Mouse (Mus musculus) brain, adult 2 months (tissue): ENCODE results near the gene Nmrk2.

Source experiments
- DNase-seq: peaks from one replicate; pipeline ENCODE4 v3.0.0; 2011; ENCODE audit warnings: low read depth, low spot score

Gene Nmrk2

DNA sequence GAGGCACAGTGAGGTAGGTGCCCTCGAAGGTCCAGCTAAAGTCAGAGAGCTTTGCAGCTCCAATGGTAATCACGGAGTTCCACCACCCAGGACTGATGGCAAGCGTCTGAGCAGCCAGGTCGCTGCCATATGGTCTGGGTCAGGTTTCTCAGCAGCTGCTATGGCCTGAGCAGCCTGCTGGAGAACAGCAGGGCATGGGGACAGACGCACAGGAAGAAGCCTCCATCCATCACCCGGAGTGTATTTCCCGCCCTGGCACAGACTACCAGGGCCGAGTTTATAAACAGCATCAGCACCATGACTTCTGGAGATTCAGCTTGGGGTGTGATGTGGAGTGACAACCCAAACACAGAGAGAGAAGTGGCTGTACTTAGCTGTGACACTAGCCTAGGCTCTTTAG, 36.7 kb downstream of the Nmrk2 start:
- DNase-seq: peak; percentile 88

DNA sequence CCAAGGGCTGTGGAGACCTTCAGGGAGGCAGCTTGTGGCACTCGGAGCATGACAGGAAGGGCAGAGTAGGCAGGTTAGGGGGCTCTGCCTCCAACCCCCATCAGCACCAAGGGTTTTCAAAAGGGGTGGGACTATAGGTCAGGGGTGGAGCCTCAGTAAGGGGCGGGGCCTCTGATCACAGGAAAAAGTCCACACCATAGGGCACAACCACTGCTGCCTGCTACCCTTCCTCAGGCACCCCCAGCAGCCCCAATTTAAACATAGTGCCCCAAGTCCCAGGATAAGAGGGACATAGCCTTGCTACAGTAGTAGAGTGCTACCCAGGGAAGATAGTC, 39.6 kb downstream of the Nmrk2 start:
- no peak for DNase-seq

DNA sequence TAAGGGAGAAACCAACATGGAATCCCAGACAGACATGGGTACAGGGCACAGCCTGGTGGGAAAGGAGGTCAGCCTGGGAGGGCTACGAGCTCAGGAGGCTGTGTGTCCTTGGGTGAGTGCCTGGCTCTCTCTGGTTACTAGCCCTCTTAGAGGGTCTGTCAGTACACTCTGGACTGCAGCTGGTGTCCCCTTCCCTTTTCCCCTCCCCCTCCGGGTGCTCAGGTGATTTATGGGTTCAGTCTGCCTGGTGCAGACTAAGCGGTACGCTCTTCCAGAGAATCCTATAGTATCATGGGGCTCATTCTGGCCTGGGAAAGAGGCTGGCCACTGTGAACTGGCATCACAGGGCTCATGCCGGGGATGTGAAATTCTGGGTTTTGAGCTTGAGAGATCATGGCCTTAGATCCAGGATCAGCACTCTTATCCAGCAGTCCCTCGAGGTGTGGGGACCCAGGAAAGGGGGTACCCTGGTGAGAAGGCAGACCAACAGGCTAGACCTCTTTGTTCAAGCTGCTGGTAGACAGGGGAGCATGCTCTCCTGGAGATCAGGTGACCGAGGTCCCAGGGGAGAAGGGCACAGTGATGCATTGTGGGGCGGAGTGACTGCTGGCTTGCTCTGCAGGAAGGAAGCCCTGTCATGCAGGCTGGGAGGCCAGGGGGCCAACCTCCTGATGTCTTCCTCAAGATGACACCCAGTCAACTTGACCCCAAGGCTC, 40.1 kb downstream of the Nmrk2 start:
- no peak for DNase-seq

DNA sequence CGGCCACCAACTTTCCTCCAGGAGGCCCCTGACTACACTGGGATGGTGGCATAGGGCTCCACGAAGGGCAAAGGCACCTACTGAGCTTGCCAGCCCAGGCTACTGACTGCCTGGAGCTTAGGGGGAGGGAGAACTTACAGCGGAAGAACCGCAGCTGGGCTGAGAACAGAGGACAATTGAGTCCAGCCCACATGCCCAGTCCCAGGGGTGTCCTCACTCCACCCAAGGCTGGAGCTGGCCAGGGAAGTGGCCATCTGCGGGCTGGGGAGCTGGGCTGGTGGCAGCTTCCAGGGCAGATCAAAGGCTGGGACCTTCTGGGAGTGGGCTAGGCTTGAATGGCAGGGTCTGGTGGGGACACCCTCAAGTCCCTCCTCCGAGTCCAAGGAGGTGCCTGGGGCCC, 47.1 kb downstream of the Nmrk2 start:
- peak; percentile 86 for DNase-seq

DNA sequence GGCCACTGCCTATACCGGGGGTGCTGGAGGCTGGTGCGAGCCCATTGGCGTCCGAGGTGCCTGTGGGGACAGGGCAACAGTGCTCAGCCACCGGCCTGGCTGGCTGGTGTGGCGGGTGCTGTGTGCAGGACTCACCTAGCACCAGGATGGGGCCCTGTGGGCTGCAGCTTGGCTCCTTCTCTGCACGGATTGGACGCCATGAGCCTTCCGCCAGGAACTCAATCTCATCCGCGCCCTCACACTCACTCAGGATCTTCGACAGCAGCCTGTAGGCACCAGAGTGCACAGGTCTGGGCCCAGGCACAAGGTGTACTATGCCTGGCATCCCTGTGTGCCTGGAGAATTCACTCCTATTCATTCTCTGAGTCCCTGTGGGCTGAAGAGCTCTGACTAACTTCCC, 47.5 kb downstream of the Nmrk2 start:
- DNase-seq: no peak

DNA sequence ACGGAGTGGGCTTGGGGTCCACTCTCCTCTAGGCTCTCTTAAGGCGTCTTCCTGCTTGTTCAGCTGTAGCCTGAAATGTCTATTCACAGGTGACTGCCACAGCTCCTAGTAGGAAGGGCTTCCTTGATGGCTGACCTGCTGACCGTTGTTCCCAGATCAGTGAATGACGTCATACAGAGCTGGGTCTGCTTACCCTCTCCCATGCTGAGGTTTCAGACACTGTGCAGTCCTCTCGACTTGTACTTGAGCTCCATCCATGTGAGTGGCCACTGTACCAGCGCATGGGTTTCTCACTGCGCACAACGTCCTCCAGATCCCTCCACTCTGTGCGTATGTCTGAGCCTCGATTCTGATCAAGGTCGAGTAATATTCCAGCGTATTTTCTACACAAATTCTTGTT, 49.2 kb downstream of the Nmrk2 start:
- no peak for DNase-seq

DNA sequence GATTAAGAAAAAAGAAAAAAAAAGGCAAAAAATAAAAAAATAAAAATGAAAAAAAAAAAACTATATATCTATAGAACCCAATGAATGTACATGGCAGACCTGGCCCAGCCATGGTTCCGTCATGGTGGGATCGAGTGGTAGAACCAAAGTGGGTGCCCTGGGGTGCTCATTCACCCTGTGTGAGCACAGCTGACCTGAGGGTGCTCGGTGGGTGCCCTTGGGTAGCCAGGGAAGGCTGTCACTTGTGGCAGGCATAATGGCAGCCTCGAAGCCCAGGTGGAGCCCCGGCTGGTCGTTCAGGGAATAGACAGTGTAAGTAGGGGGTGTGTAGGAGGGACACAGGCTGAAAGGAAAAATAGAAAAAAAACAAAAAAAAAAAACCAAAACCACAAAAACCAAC, 50.6 kb downstream of the Nmrk2 start:
- no peak for DNase-seq
